Mouse (Mus musculus): ENCODE results near the gene Hdac4. TPM values are rescaled to one million over a fixed set of nuclear protein-coding genes. Genes with fewer than 3 reads are reported as not detected.

The Hdac4 gene
- polyA plus RNA-seq, 1 experiment from 2014 or later, result 23.9 TPM

DNA sequence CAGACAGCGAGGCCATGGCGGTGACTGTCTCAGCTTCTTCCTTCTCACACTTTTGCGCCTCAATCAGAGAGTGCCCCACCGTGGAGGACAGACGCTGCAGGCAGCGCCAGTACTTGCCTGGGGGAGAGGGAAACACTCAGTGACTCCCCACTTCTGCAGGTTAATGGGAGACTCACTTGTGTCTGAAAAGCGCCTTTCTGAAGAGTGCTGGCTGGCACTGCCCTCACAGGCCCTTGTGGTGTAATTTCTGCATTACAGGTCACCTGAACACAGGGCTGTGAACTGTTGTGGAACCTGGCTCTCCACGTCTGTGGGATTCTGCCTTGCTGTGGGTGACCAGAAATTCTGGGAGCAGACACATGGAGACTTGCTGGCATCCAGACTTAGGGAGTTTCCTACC lies 261.8 kb downstream of the Hdac4 start:
- no peak overlapping the region for H3K4me2 ChIP-seq (ENCODE audit: low read depth, low read length)
- no peak overlapping the region for H3K9ac ChIP-seq (replicated peaks; ENCODE audit: low read length)
- no peak overlapping the region for H3K27ac ChIP-seq (replicated peaks; ENCODE audit: low read depth, low read length)
- WGBS, result 94% methylated on average over 8 of the region's 8 CpGs
- no peaks in the 10 kb centered on the region for H3K9me3 ChIP-seq (replicated peaks; ENCODE audit: control insufficient read depth, low read length)
- no peaks in the 10 kb centered on the region for H3K27me3 ChIP-seq (ENCODE audit: control insufficient read depth, insufficient read depth, low read length)
- peaks cover 2% of the 10 kb centered on the region; the same call in 1 of the 2 replicates for H3K36me3 ChIP-seq (replicated peaks; ENCODE audit: control insufficient read depth, insufficient read depth, low read depth, low read length)
- ATAC-seq (replicated peaks; ENCODE audit: insufficient number of reproducible peaks, low FRiP score, low TSS enrichment, low read depth) (no peak), DNase-seq (ENCODE audit: low spot score) (no peak)
- H3K4me3 ChIP-seq (ENCODE audit: low read depth, low read length), result no peak overlapping the region
- no peaks in the 10 kb centered on the region for H3K4me1 ChIP-seq (ENCODE audit: control insufficient read depth, insufficient read depth, low read length)

DNA sequence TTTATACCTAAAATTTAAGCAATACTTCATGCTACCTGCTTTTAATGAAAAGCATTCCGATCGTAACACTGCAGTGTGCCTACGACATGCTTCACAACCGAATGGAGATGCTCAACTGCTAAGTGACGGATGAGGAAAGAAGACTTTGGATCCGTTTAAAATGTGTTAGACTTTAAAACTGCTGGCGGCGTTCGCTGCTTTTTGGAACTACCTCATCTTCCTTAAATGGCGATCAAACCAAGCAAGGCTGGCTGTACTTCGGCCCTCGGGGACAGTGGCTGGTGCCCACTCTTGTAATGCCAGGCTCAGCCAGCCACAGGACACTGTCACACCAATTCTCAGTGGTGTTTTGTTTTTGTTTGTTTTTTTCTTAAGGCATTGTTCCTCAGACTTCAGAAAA lies 263.3 kb downstream of the Hdac4 start:
- WGBS, result 96% methylated on average over 12 of the region's 12 CpGs
- no peak for DNase-seq (ENCODE audit: low spot score)
- no peak for ATAC-seq (replicated peaks; ENCODE audit: insufficient number of reproducible peaks, low FRiP score, low TSS enrichment, low read depth)

DNA sequence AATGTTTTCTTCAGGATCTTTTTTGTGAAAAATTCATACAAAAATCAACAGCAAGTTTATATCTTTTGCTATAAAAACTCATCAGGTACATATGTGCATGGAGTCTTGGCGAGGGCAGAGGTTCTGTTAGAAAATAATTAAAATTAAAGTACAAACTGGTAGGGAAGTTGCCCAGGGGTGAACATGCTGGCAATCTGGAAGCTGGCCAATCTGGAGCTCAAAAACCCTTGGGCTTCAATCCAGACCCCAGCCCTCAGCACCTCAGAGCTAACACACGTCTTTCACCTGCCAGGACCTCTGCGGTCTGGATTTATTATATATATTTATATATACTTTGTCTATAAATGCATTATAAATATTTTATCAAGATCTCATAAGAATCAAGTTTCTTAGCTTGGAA lies 263.7 kb downstream of the Hdac4 start:
- H3K9me3 ChIP-seq (replicated peaks; ENCODE audit: control insufficient read depth, low read length), result no peaks in the 10 kb centered on the region
- no peaks in the 10 kb centered on the region for H3K27me3 ChIP-seq (ENCODE audit: control insufficient read depth, insufficient read depth, low read length)
- H3K27ac ChIP-seq (replicated peaks; ENCODE audit: low read depth, low read length), result no peak overlapping the region
- no peak for DNase-seq (ENCODE audit: low spot score)
- H3K36me3 ChIP-seq (replicated peaks; ENCODE audit: control insufficient read depth, insufficient read depth, low read depth, low read length), result peaks cover 2% of the 10 kb centered on the region; the same call in 1 of the 2 replicates
- no peak overlapping the region for H3K4me3 ChIP-seq (ENCODE audit: low read depth, low read length)
- no peak overlapping the region for H3K9ac ChIP-seq (replicated peaks; ENCODE audit: low read length)
- H3K4me2 ChIP-seq (ENCODE audit: low read depth, low read length), result no peak overlapping the region
- ATAC-seq (replicated peaks; ENCODE audit: insufficient number of reproducible peaks, low FRiP score, low TSS enrichment, low read depth), result no peak
- WGBS, result 89% methylated on average over 3 of the region's 3 CpGs
- no peaks in the 10 kb centered on the region for H3K4me1 ChIP-seq (ENCODE audit: control insufficient read depth, insufficient read depth, low read length)

More for the DNA sequence above, 263.3 kb downstream of the Hdac4 start:
- H3K36me3 ChIP-seq (replicated peaks; ENCODE audit: control insufficient read depth, insufficient read depth, low read depth, low read length), result peaks cover 2% of the 10 kb centered on the region; the same call in 1 of the 2 replicates
- no peak overlapping the region for H3K27ac ChIP-seq (replicated peaks; ENCODE audit: low read depth, low read length)
- no peak overlapping the region for H3K4me2 ChIP-seq (ENCODE audit: low read depth, low read length)
- no peaks in the 10 kb centered on the region for H3K9me3 ChIP-seq (replicated peaks; ENCODE audit: control insufficient read depth, low read length)
- no peak overlapping the region for H3K4me3 ChIP-seq (ENCODE audit: low read depth, low read length)
- no peak overlapping the region for H3K9ac ChIP-seq (replicated peaks; ENCODE audit: low read length)
- H3K4me1 ChIP-seq (ENCODE audit: control insufficient read depth, insufficient read depth, low read length), result no peaks in the 10 kb centered on the region
- no peaks in the 10 kb centered on the region for H3K27me3 ChIP-seq (ENCODE audit: control insufficient read depth, insufficient read depth, low read length)

GRCm38 (mm10) chr1:91931196-91931595 lies 264.3 kb downstream of the Hdac4 start:
- no peak overlapping the region for H3K4me2 ChIP-seq (ENCODE audit: low read depth, low read length)
- no peak for ATAC-seq (replicated peaks; ENCODE audit: insufficient number of reproducible peaks, low FRiP score, low TSS enrichment, low read depth)
- no peak overlapping the region for H3K4me3 ChIP-seq (ENCODE audit: low read depth, low read length)
- no peak overlapping the region for H3K27ac ChIP-seq (replicated peaks; ENCODE audit: low read depth, low read length)
- DNase-seq (ENCODE audit: low spot score), result no peak
- H3K9ac ChIP-seq (replicated peaks; ENCODE audit: low read length), result no peak overlapping the region
- H3K4me1 ChIP-seq (ENCODE audit: control insufficient read depth, insufficient read depth, low read length), result no peaks in the 10 kb centered on the region
- H3K36me3 ChIP-seq (replicated peaks; ENCODE audit: control insufficient read depth, insufficient read depth, low read depth, low read length), result peaks cover 2% of the 10 kb centered on the region; the same call in 1 of the 2 replicates
- no peaks in the 10 kb centered on the region for H3K9me3 ChIP-seq (replicated peaks; ENCODE audit: control insufficient read depth, low read length)
- WGBS, result 89% methylated on average over 10 of the region's 10 CpGs
- H3K27me3 ChIP-seq (ENCODE audit: control insufficient read depth, insufficient read depth, low read length), result no peaks in the 10 kb centered on the region

DNA sequence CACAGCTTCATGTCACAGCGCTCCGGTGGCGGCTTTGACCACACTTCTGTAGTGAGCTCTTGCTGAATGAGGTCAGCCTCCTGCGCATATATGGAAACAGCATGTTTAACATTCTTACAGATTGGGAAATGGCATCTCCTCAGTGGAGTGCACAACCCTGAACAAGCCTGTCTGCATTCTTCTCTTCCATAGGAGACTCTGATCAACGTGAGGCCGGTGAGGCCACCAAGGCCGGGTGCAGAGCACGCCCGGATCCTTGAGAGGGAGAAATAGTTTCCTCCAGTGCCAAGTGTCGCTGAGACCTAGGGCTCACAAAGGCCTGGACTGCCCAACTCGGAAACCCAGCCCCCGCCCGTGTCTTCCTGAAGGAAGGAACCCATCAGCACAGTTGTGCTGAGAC lies 266.4 kb downstream of the Hdac4 start:
- H3K36me3 ChIP-seq (replicated peaks; ENCODE audit: control insufficient read depth, insufficient read depth, low read depth, low read length), result peaks cover 2% of the 10 kb centered on the region; the same call in 1 of the 2 replicates
- H3K27ac ChIP-seq (replicated peaks; ENCODE audit: low read depth, low read length), result no peak overlapping the region
- no peak overlapping the region for H3K4me3 ChIP-seq (ENCODE audit: low read depth, low read length)
- H3K4me1 ChIP-seq (ENCODE audit: control insufficient read depth, insufficient read depth, low read length), result no peaks in the 10 kb centered on the region
- H3K4me2 ChIP-seq (ENCODE audit: low read depth, low read length), result no peak overlapping the region
- no peak for DNase-seq (ENCODE audit: low spot score)
- WGBS, result 93% methylated on average over 13 of the region's 13 CpGs
- ATAC-seq (replicated peaks; ENCODE audit: insufficient number of reproducible peaks, low FRiP score, low TSS enrichment, low read depth), result no peak
- no peaks in the 10 kb centered on the region for H3K27me3 ChIP-seq (ENCODE audit: control insufficient read depth, insufficient read depth, low read length)
- no peak overlapping the region for H3K9ac ChIP-seq (replicated peaks; ENCODE audit: low read length)
- H3K9me3 ChIP-seq (replicated peaks; ENCODE audit: control insufficient read depth, low read length), result no peaks in the 10 kb centered on the region

DNA sequence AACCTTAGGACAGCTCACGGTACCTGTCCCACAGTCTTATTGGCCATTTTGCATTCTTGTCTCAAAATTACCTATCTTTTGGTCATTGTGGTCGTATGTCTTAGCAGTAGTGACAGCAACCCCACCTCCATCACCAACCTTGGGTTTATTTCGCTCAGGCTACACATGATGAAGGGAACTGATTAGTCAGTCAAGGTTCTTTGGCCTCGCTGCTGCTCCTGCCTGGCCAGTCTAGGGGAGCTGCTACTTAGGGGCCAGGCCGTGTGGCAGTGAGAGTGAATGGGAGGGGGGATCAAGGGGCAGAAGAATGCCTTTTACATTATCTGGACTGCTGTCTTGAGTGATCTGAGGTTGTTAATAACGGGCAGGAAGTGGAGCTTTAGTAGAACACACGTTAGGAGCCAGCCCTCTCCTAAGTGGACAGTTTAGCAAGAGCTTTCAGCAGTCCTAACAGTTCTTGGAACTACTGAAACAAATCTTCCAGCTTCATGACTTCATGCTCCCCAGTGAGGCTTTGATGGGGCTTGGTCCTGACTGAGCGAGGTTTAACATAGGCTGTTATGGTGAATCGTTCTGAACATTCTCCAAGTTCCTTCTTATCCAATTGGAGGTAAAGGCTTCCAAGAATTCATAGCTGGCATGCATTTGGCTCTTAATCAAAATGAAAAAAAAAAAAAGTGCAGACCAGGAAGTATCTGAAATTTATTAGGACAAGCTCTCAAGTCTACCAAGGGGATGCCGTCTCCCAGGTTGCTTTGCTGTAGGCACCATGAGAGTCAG lies 267.8 kb downstream of the Hdac4 start:
- DNase-seq (ENCODE audit: low spot score) (no peak), ATAC-seq (replicated peaks; ENCODE audit: insufficient number of reproducible peaks, low FRiP score, low TSS enrichment, low read depth) (no peak)
- H3K4me1 ChIP-seq (ENCODE audit: control insufficient read depth, insufficient read depth, low read length), result no peaks in the 10 kb centered on the region
- H3K9me3 ChIP-seq (replicated peaks; ENCODE audit: control insufficient read depth, low read length), result no peaks in the 10 kb centered on the region
- no peak overlapping the region for H3K9ac ChIP-seq (replicated peaks; ENCODE audit: low read length)
- H3K4me3 ChIP-seq (ENCODE audit: low read depth, low read length), result no peak overlapping the region
- H3K27ac ChIP-seq (replicated peaks; ENCODE audit: low read depth, low read length), result no peak overlapping the region
- H3K27me3 ChIP-seq (ENCODE audit: control insufficient read depth, insufficient read depth, low read length), result no peaks in the 10 kb centered on the region
- H3K4me2 ChIP-seq (ENCODE audit: low read depth, low read length), result no peak overlapping the region
- no peaks in the 10 kb centered on the region; the same call in 1 of the 2 replicates for H3K36me3 ChIP-seq (replicated peaks; ENCODE audit: control insufficient read depth, insufficient read depth, low read depth, low read length)
- WGBS, result 85% methylated on average over 10 of the region's 10 CpGs

GRCm38 (mm10) chr1:91923567-91923966 lies 271.9 kb downstream of the Hdac4 start:
- Histone ChIP-seq H3K4me3 (ENCODE audit: low read depth, low read length) (no peak overlapping the region), H3K9ac (replicated peaks; ENCODE audit: low read length) (no peak overlapping the region), H3K36me3 (replicated peaks; ENCODE audit: control insufficient read depth, insufficient read depth, low read depth, low read length) (no peaks in the 10 kb centered on the region; the same call in 1 of the 2 replicates), H3K4me2 (ENCODE audit: low read depth, low read length) (no peak overlapping the region), H3K4me1 (ENCODE audit: control insufficient read depth, insufficient read depth, low read length) (no peaks in the 10 kb centered on the region), H3K27ac (replicated peaks; ENCODE audit: low read depth, low read length) (no peak overlapping the region), H3K9me3 (replicated peaks; ENCODE audit: control insufficient read depth, low read length) (no peaks in the 10 kb centered on the region), H3K27me3 (ENCODE audit: control insufficient read depth, insufficient read depth, low read length) (no peaks in the 10 kb centered on the region)
- WGBS, result 94% methylated on average over 9 of the region's 9 CpGs
- DNase-seq (ENCODE audit: low spot score) (no peak), ATAC-seq (replicated peaks; ENCODE audit: insufficient number of reproducible peaks, low FRiP score, low TSS enrichment, low read depth) (no peak)

Measured in embryonic facial prominence, embryonic 11.5 days (tissue).